ENCODE assay signal across 33 mouse cellular contexts in the genomic region with DNA sequence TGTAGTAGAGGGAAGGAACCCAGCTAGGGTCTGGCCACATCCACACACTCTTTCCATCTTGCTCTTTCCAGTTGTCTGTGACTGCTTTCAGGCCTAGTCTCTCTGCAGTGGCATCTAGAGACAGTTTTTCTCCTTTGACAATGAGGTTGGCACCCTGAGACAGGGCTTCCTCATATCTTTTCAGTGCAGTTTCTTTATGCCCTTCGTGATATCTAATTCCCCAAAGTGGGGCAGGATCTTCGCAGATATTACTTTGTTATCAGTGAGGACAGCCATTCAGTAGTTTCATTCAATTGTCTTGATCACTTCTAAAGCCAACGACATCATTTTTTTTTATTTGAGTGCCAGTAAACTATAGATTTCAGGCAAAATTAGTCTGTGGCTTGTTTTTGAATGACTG. TPM values are rescaled to one million over a fixed set of nuclear protein-coding genes. Genes with fewer than 3 reads are reported as not detected.
DNase-seq lines count a peak whose midpoint lies in the region; ATAC-seq and TF ChIP-seq lines count a peak whose summit lies in the region.
"Had no signal": no experiment of that assay in that cellular context is flagged by ENCODE, and none has a peak within 500 bp of the region (broad histone marks: within the 10 kb centered on the region; RNA-seq: fewer than 3 reads in every experiment).

No protein-coding gene starts in this region.

- 0 out of 2 replicates have a peak overlapping the region, but pooled peaks have one; percentile 23 for H3K4me2 ChIP-seq in liver, embryonic 15.5 days
- no peak overlapping the region for H3K4me2 ChIP-seq in liver, embryonic 12.5 days
- H3K4me2 ChIP-seq in liver, postnatal 0 days (ENCODE audit: low read depth, low read length), result no peak overlapping the region
- H3K4me2 ChIP-seq: embryonic facial prominence, embryonic 15.5 days; heart, embryonic 13.5 days; hindbrain, embryonic 15.5 days; limb, embryonic 12.5 days; midbrain, embryonic 15.5 days; stomach, embryonic 15.5 days had no signal

- H3K9me3 ChIP-seq in liver, embryonic 15.5 days (replicated peaks), result no peaks in the 10 kb centered on the region
- no peaks in the 10 kb centered on the region for H3K9me3 ChIP-seq in liver, embryonic 12.5 days (replicated peaks)
- H3K9me3 ChIP-seq in liver, postnatal 0 days (ENCODE audit: low read length), result no peaks in the 10 kb centered on the region
- H3K9me3 ChIP-seq: embryonic facial prominence, embryonic 10.5 days; embryonic facial prominence, embryonic 15.5 days; heart, embryonic 13.5 days; hindbrain, embryonic 15.5 days; limb, embryonic 12.5 days; midbrain, embryonic 10.5 days; midbrain, embryonic 15.5 days; stomach, embryonic 15.5 days had no signal

- H3K4me3 ChIP-seq in liver, embryonic 15.5 days (replicated peaks), result no peak overlapping the region
- H3K4me3 ChIP-seq in liver, embryonic 12.5 days, result no peak overlapping the region
- H3K4me3 ChIP-seq in liver, postnatal 0 days (ENCODE audit: low read depth, low read length), result no peak overlapping the region
- H3K4me3 ChIP-seq: embryonic facial prominence, embryonic 10.5 days; embryonic facial prominence, embryonic 15.5 days; heart, adult 2 months; heart, embryonic 13.5 days; hindbrain, embryonic 15.5 days; left cerebral cortex, adult 2 months; limb, embryonic 12.5 days; midbrain, embryonic 10.5 days; midbrain, embryonic 15.5 days; stomach, embryonic 15.5 days had no signal

- 30% methylated on average over 3 of the region's 3 CpGs for WGBS in liver, embryonic 15.5 days (ENCODE audit: insufficient replicate concordance)
- WGBS in liver, embryonic 12.5 days (ENCODE audit: insufficient replicate concordance), result 57% methylated on average over 3 of the region's 3 CpGs
- WGBS in liver, postnatal 0 days (ENCODE audit: insufficient replicate concordance), result 52% methylated on average over 3 of the region's 3 CpGs

- TF ChIP-seq EP300 in liver, postnatal 0 days (IDR thresholded peaks at IDR 0.05; ENCODE audit: low read depth), result peak; percentile 88

- no peaks in the 10 kb centered on the region for H3K27me3 ChIP-seq in liver, embryonic 15.5 days
- no peaks in the 10 kb centered on the region for H3K27me3 ChIP-seq in liver, embryonic 12.5 days (replicated peaks)
- H3K27me3 ChIP-seq in liver, postnatal 0 days (ENCODE audit: insufficient read depth, low read length), result no peaks in the 10 kb centered on the region
- H3K27me3 ChIP-seq: embryonic facial prominence, embryonic 15.5 days; heart, embryonic 13.5 days; hindbrain, embryonic 15.5 days; limb, embryonic 12.5 days; midbrain, embryonic 15.5 days; stomach, embryonic 15.5 days had no signal

- no peaks in the 10 kb centered on the region for H3K36me3 ChIP-seq in liver, embryonic 15.5 days (replicated peaks)
- H3K36me3 ChIP-seq in liver, embryonic 12.5 days, result no peaks in the 10 kb centered on the region
- H3K36me3 ChIP-seq in liver, postnatal 0 days (replicated peaks; ENCODE audit: insufficient read depth, low read length), result no peaks in the 10 kb centered on the region
- H3K36me3 ChIP-seq: embryonic facial prominence, embryonic 10.5 days; embryonic facial prominence, embryonic 15.5 days; heart, embryonic 13.5 days; hindbrain, embryonic 15.5 days; limb, embryonic 12.5 days; midbrain, embryonic 10.5 days; midbrain, embryonic 15.5 days; stomach, embryonic 15.5 days had no signal

- no peak for TF ChIP-seq CTCF in liver, postnatal 0 days (IDR thresholded peaks at IDR 0.05; ENCODE audit: low read depth)

- no peak overlapping the region for H3K27ac ChIP-seq in liver, embryonic 15.5 days (replicated peaks)
- H3K27ac ChIP-seq in liver, embryonic 12.5 days, result no peak overlapping the region
- H3K27ac ChIP-seq in liver, postnatal 0 days (ENCODE audit: low read depth), result no peak overlapping the region
- H3K27ac ChIP-seq: embryonic facial prominence, embryonic 10.5 days; embryonic facial prominence, embryonic 15.5 days; heart, adult 2 months; heart, embryonic 13.5 days; hindbrain, embryonic 15.5 days; left cerebral cortex, adult 2 months; limb, embryonic 12.5 days; midbrain, embryonic 10.5 days; midbrain, embryonic 15.5 days; stomach, embryonic 15.5 days had no signal

- peak; percentile 14 for DNase-seq in c-Kit-positive CD71-positive TER-119-positive erythroid progenitor cells, embryonic 14.5 days (ENCODE audit: low spot score)
- DNase-seq in liver, postnatal 0 days, result no peak
- no peak for DNase-seq in urinary bladder, postnatal 25 days (ENCODE audit: low spot score)
- no peak for DNase-seq in adrenal gland, postnatal 10 days
- DNase-seq in adrenal gland, postnatal 4 days (ENCODE audit: low spot score in 2 of 2), result no peak
- DNase-seq: adrenal gland, postnatal 36 days; cerebellum, adult 11-12 months; cerebellum, adult 9-11 months; gastrocnemius, postnatal 36 days; heart, adult 2 months; heart, postnatal 10 days; kidney, adult 11 months; kidney, postnatal 14 days; lung, adult 18-20 months; lung, postnatal 4 days; right cerebral cortex, postnatal 25 days; thymus, adult 18-20 months; thymus, postnatal 25 days had no signal

- no peaks in the 10 kb centered on the region for H3K4me1 ChIP-seq in liver, embryonic 15.5 days (replicated peaks)
- no peaks in the 10 kb centered on the region for H3K4me1 ChIP-seq in liver, embryonic 12.5 days
- no peaks in the 10 kb centered on the region for H3K4me1 ChIP-seq in liver, postnatal 0 days (ENCODE audit: insufficient read depth)
- H3K4me1 ChIP-seq: embryonic facial prominence, embryonic 10.5 days; embryonic facial prominence, embryonic 15.5 days; heart, embryonic 13.5 days; hindbrain, embryonic 15.5 days; limb, embryonic 12.5 days; midbrain, embryonic 15.5 days; stomach, embryonic 15.5 days had no signal

- H3K9ac ChIP-seq in liver, embryonic 15.5 days, result no peak overlapping the region
- H3K9ac ChIP-seq in liver, embryonic 12.5 days, result no peak overlapping the region
- H3K9ac ChIP-seq in liver, postnatal 0 days (replicated peaks), result no peak overlapping the region
- H3K9ac ChIP-seq: embryonic facial prominence, embryonic 15.5 days; heart, embryonic 13.5 days; hindbrain, embryonic 15.5 days; limb, embryonic 12.5 days; midbrain, embryonic 15.5 days; stomach, embryonic 15.5 days had no signal

- peak; percentile 54 for ATAC-seq in liver, embryonic 15.5 days (ENCODE audit: insufficient read depth)
- ATAC-seq in liver, embryonic 12.5 days, result no peak
- ATAC-seq in liver, postnatal 0 days, result no peak
- ATAC-seq: CD4-positive, CD25-positive, alpha-beta regulatory T cell, adult 4 months; forebrain, embryonic 14.5 days; inflammation-experienced regulatory T-cells, adult 6 months; lung, postnatal 0 days; midbrain, embryonic 15.5 days had no signal

RNA-seq across cellular contexts. Expression of a gene that starts 41.0 kb away (rescaled TPM):
- polyA plus RNA-seq in liver, embryonic 15.5 days (2015; fragmentation: Nextera tagmentation; extraction: Ambion mirVana), result 7.3 and 9.1 TPM in 2 replicates
- polyA plus RNA-seq in liver, embryonic 12.5 days (2016; fragmentation: Nextera tagmentation; extraction: Ambion mirVana), result 2.8 and 3.9 TPM in 2 replicates
- polyA plus RNA-seq in liver, postnatal 0 days (2015; fragmentation: Nextera tagmentation; extraction: Ambion mirVana), result 14.6 and 15.4 TPM in 2 replicates
- total RNA-seq in adrenal gland, postnatal 10 days (2021), result 10 to 100 TPM; 45.4 to 59.1 TPM
- total RNA-seq in adrenal gland, postnatal 4 days (2021), result 10 to 100 TPM; 30.3 to 35.1 TPM
